Mouse (Mus musculus) spleen, adult 2 months (tissue): Measurements from ENCODE around the gene Ctnnb1. TPM values are rescaled to one million over a fixed set of nuclear protein-coding genes. Genes with fewer than 3 reads are reported as not detected.

Experiments used
- DNase-seq, 2 experiments: peaks; one replicate each; pipeline versions ENCODE4 v3.0.0 to v3.0.0-alpha.2; 2012 to 2021; ENCODE audit warnings: low spot score in 2 of 2, low read depth in 1 of 2
- H3K27ac ChIP-seq: fragments of 200-500 bp; 2 replicates; pipeline ENCODE4 v1.5.1; 2012; ENCODE audit warnings: low read length, inconsistent platforms; ENCODE audit not compliant: insufficient read depth
- H3K27me3 ChIP-seq: fragments of 200-500 bp; 2 replicates; pipeline ENCODE4 v1.6.1; 2012; ENCODE audit warnings: mild to moderate bottlenecking, moderate library complexity, low read length, inconsistent platforms; ENCODE audit not compliant: control insufficient read depth, insufficient read depth
- H3K36me3 ChIP-seq: fragments of 200-500 bp; 2 replicates; pipeline ENCODE4 v1.6.1; 2012; ENCODE audit warnings: mild to moderate bottlenecking, low read length, inconsistent platforms; ENCODE audit not compliant: control insufficient read depth, insufficient read depth
- H3K4me1 ChIP-seq: fragments of 200-500 bp; 2 replicates; pipeline ENCODE4 v1.6.1; 2011; ENCODE audit warnings: inconsistent platforms; ENCODE audit not compliant: control insufficient read depth, insufficient read depth, insufficient read length
- H3K4me3 ChIP-seq: fragments of 200-500 bp; 2 replicates; pipeline ENCODE4 v1.5.1; 2011; ENCODE audit warnings: mild to moderate bottlenecking, inconsistent platforms; ENCODE audit not compliant: insufficient read depth, insufficient read length; ENCODE audit errors: extremely low read depth
- CTCF ChIP-seq: fragments of 200-500 bp; IDR thresholded peaks from 2 replicates; pipeline ENCODE4 v1.5.1; 2011; ENCODE audit warnings: mild to moderate bottlenecking, inconsistent platforms; ENCODE audit not compliant: insufficient read depth, insufficient read length, insufficient replicate concordance; ENCODE audit errors: extremely low read depth
- POLR2A ChIP-seq: fragments of 200-500 bp; IDR thresholded peaks from 2 replicates; pipeline ENCODE4 v1.6.1; 2011; ENCODE audit warnings: low read depth, low read length, inconsistent platforms
- WGBS: fragments of 180-500 bp; shearing (Covaris S2); methylation state at CpG from one replicate; pipeline ENCODE4 v1.1.7; 2018; 5-methylcytosine and 5-hydroxymethylcytosine counted together
- polyA plus RNA-seq: library from polyadenylated mRNA; depleted of rRNA; stranded (reverse); fragments of >200 nt; gene quantifications from 2 replicates; pipeline ENCODE4 v1.2.3, GENCODE M21; 2012

Gene Ctnnb1
- polyA plus RNA-seq, 1 experiment: 62.5 TPM

GRCm38 (mm10) chr9:120984509-120984908 is 55.5 kb downstream of the Ctnnb1 start:
- 52% methylated on average over 5 of the region's 5 CpGs for WGBS
- TF ChIP-seq POLR2A: no peak
- no peak for TF ChIP-seq CTCF
- DNase-seq: no peak
- Histone ChIP-seq H3K4me1 (no peaks in the 10 kb centered on the region), H3K27ac (no peak overlapping the region), H3K27me3 (no peaks in the 10 kb centered on the region), H3K36me3 (no peaks in the 10 kb centered on the region), H3K4me3 (no peak overlapping the region)

DNA sequence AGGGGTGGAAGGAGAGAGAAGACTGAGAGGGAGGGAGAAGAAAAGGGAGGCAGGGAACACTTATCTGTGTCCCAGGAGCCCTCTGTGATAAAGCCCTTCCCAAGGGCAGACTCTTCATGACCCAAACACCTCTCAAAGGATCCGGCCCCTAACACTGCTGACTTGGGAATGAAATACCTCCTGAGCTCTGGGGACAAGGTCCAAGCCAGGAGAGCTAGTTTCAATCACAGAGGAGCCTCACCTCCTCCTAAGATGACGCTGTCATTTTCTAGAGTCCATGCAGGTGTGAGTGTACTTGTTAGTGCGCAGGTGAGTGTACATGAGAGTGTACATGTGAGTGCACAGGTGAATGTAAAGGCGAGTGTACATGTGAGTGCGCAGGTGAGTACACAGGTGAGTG is 56.0 kb downstream of the Ctnnb1 start:
- H3K36me3 ChIP-seq: no peaks in the 10 kb centered on the region
- DNase-seq: no peak
- H3K27me3 ChIP-seq: no peaks in the 10 kb centered on the region
- no peak overlapping the region for H3K4me3 ChIP-seq
- no peak overlapping the region for H3K27ac ChIP-seq
- no peaks in the 10 kb centered on the region for H3K4me1 ChIP-seq
- no peak for TF ChIP-seq CTCF
- no peak for TF ChIP-seq POLR2A
- WGBS: 90% methylated on average over 5 of the region's 5 CpGs

GRCm38 (mm10) chr9:120985524-120985923 is 56.5 kb downstream of the Ctnnb1 start:
- no peak overlapping the region for H3K4me3 ChIP-seq
- H3K4me1 ChIP-seq: no peaks in the 10 kb centered on the region
- TF ChIP-seq POLR2A (no peak), CTCF (no peak)
- no peaks in the 10 kb centered on the region for H3K27me3 ChIP-seq
- no peaks in the 10 kb centered on the region for H3K36me3 ChIP-seq
- no peak for DNase-seq
- no peak overlapping the region for H3K27ac ChIP-seq
- WGBS: 91% methylated on average over 5 of the region's 5 CpGs

DNA sequence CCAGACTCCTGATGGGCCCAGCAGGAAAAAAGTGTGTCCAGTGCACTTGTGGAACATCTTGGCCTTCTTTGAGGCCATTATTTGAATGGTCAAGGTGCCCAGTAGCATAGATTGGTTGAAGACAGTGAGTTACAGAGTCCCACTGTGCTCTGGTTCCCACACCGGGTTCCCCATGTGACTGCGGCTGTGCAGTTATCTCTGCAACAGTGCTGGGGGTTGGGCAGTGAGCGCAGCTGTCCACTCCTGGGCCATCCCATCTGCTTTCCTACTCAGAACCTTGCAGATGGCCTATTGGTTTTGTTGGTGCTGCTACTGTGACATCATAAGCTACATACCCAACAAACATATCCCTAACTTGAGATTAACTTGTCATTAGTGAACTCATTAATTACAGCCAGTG is 57.2 kb downstream of the Ctnnb1 start:
- Histone ChIP-seq H3K27me3 (no peaks in the 10 kb centered on the region), H3K4me1 (no peaks in the 10 kb centered on the region), H3K4me3 (no peak overlapping the region), H3K27ac (no peak overlapping the region), H3K36me3 (no peaks in the 10 kb centered on the region)
- WGBS: 98% methylated on average over 3 of the region's 3 CpGs
- DNase-seq: no peak
- TF ChIP-seq CTCF (no peak), POLR2A (no peak)

GRCm38 (mm10) chr9:120986994-120987393 is 58.0 kb downstream of the Ctnnb1 start:
- 72% methylated on average over 4 of the region's 4 CpGs for WGBS
- H3K27me3 ChIP-seq: no peaks in the 10 kb centered on the region
- no peak for DNase-seq
- H3K4me3 ChIP-seq: no peak overlapping the region
- no peak overlapping the region for H3K27ac ChIP-seq
- no peaks in the 10 kb centered on the region for H3K4me1 ChIP-seq
- no peaks in the 10 kb centered on the region for H3K36me3 ChIP-seq
- no peak for TF ChIP-seq POLR2A
- no peak for TF ChIP-seq CTCF

- no peaks in the 10 kb centered on the region for H3K27me3 ChIP-seq
- no peak for DNase-seq
- no peak overlapping the region for H3K27ac ChIP-seq
- no peaks in the 10 kb centered on the region for H3K36me3 ChIP-seq
- H3K4me3 ChIP-seq: no peak overlapping the region
- TF ChIP-seq POLR2A: no peak
- no peak for TF ChIP-seq CTCF
- WGBS: 62% methylated on average over 9 of the region's 9 CpGs
- H3K4me1 ChIP-seq: no peaks in the 10 kb centered on the region
Observed at GRCm38 (mm10) chr9:120988088-120988487, 59.1 kb downstream of the Ctnnb1 start.

GRCm38 (mm10) chr9:120989806-120990700 is 61.0 kb downstream of the Ctnnb1 start:
- no peak overlapping the region for H3K4me3 ChIP-seq
- TF ChIP-seq POLR2A: no peak
- no peak for TF ChIP-seq CTCF
- H3K27me3 ChIP-seq: no peaks in the 10 kb centered on the region
- no peak overlapping the region for H3K27ac ChIP-seq
- no peak for DNase-seq
- WGBS: 89% methylated on average over 15 of the region's 15 CpGs
- no peaks in the 10 kb centered on the region for H3K4me1 ChIP-seq
- no peaks in the 10 kb centered on the region for H3K36me3 ChIP-seq
